Mouse (Mus musculus): ENCODE measurements at regions not wholly inside any gene's neighbourhood (a gene's known extent, or its start where the extent isn't known, plus 50 kb on each side); places are given as distances from the start of the nearest gene placed in this dataset.

GRCm38 (mm10) chr9:9606322-9606721 lies 367.4 kb upstream of the Arhgap42 start:
- H3K4me1 ChIP-seq: no peaks in the 10 kb centered on the region
- peaks cover 4% of the 10 kb centered on the region; the same call in 1 of the 2 replicates for H3K9me3 ChIP-seq
- H3K27ac ChIP-seq (replicated peaks): no peak overlapping the region
- no peak overlapping the region for H3K4me3 ChIP-seq
- H3K36me3 ChIP-seq (replicated peaks): no peaks in the 10 kb centered on the region
- no peaks in the 10 kb centered on the region for H3K27me3 ChIP-seq (replicated peaks; ENCODE audit: low read depth, poor library complexity, severe bottlenecking)
- 94% methylated on average over 1 of the region's 1 CpGs for WGBS
- DNase-seq (ENCODE audit: low spot score): no peak

GRCm38 (mm10) chr9:9591263-9591662 lies 352.4 kb upstream of the Arhgap42 start:
- no peak for DNase-seq (ENCODE audit: low spot score)
- no peak overlapping the region for H3K4me3 ChIP-seq
- no peaks in the 10 kb centered on the region for H3K4me1 ChIP-seq

GRCm38 (mm10) chr9:9583011-9583605 lies 344.2 kb upstream of the Arhgap42 start:
- DNase-seq (ENCODE audit: low spot score): no peak
- no peak overlapping the region for H3K27ac ChIP-seq (replicated peaks)
- 81% methylated on average over 2 of the region's 2 CpGs for WGBS

More at GRCm38 (mm10) chr9:9591263-9591662, 352.4 kb upstream of the Arhgap42 start:
- Histone ChIP-seq H3K27me3 (replicated peaks; ENCODE audit: low read depth, poor library complexity, severe bottlenecking) (no peaks in the 10 kb centered on the region), H3K27ac (replicated peaks) (no peak overlapping the region), H3K36me3 (replicated peaks) (no peaks in the 10 kb centered on the region), H3K9me3 (no peaks in the 10 kb centered on the region)

GRCm38 (mm10) chr9:9582301-9583010 lies 343.6 kb upstream of the Arhgap42 start:
- DNase-seq (ENCODE audit: low spot score): no peak
- H3K4me1 ChIP-seq: no peaks in the 10 kb centered on the region
- H3K27me3 ChIP-seq (replicated peaks; ENCODE audit: low read depth, poor library complexity, severe bottlenecking): no peaks in the 10 kb centered on the region
- no peaks in the 10 kb centered on the region for H3K36me3 ChIP-seq (replicated peaks)
- H3K4me3 ChIP-seq: no peak overlapping the region
- no peak overlapping the region for H3K27ac ChIP-seq (replicated peaks)
- H3K9me3 ChIP-seq: no peaks in the 10 kb centered on the region
- 89% methylated on average over 3 of the region's 3 CpGs for WGBS

More at GRCm38 (mm10) chr9:9583011-9583605, 344.2 kb upstream of the Arhgap42 start:
- no peaks in the 10 kb centered on the region for H3K27me3 ChIP-seq (replicated peaks; ENCODE audit: low read depth, poor library complexity, severe bottlenecking)
- no peak overlapping the region for H3K4me3 ChIP-seq
- H3K4me1 ChIP-seq: no peaks in the 10 kb centered on the region
- H3K36me3 ChIP-seq (replicated peaks): no peaks in the 10 kb centered on the region
- H3K9me3 ChIP-seq: no peaks in the 10 kb centered on the region

GRCm38 (mm10) chr9:9568040-9568649 lies 329.2 kb upstream of the Arhgap42 start:
- H3K36me3 ChIP-seq (replicated peaks): no peaks in the 10 kb centered on the region
- H3K27ac ChIP-seq (replicated peaks): no peak overlapping the region
- DNase-seq (ENCODE audit: low spot score): no peak
- H3K4me1 ChIP-seq: no peaks in the 10 kb centered on the region
- WGBS: 89% methylated on average over 5 of the region's 5 CpGs
- H3K4me3 ChIP-seq: no peak overlapping the region
- no peaks in the 10 kb centered on the region for H3K9me3 ChIP-seq
- H3K27me3 ChIP-seq (replicated peaks; ENCODE audit: low read depth, poor library complexity, severe bottlenecking): no peaks in the 10 kb centered on the region

GRCm38 (mm10) chr9:9564551-9564950 lies 325.6 kb upstream of the Arhgap42 start:
- Histone ChIP-seq H3K4me1 (no peaks in the 10 kb centered on the region), H3K27me3 (replicated peaks; ENCODE audit: low read depth, poor library complexity, severe bottlenecking) (no peaks in the 10 kb centered on the region), H3K27ac (replicated peaks) (no peak overlapping the region), H3K4me3 (no peak overlapping the region), H3K36me3 (replicated peaks) (no peaks in the 10 kb centered on the region), H3K9me3 (no peaks in the 10 kb centered on the region)
- DNase-seq (ENCODE audit: low spot score): no peak

GRCm38 (mm10) chr9:9548657-9549056 lies 309.8 kb upstream of the Arhgap42 start:
- H3K27me3 ChIP-seq (replicated peaks; ENCODE audit: low read depth, poor library complexity, severe bottlenecking): no peaks in the 10 kb centered on the region
- no peak overlapping the region for H3K4me3 ChIP-seq
- H3K27ac ChIP-seq (replicated peaks): no peak overlapping the region
- no peaks in the 10 kb centered on the region for H3K9me3 ChIP-seq
- no peaks in the 10 kb centered on the region for H3K4me1 ChIP-seq
- no peaks in the 10 kb centered on the region for H3K36me3 ChIP-seq (replicated peaks)
- no peak for DNase-seq (ENCODE audit: low spot score)

- Histone ChIP-seq H3K27me3 (replicated peaks; ENCODE audit: low read depth, poor library complexity, severe bottlenecking) (no peaks in the 10 kb centered on the region), H3K4me1 (no peaks in the 10 kb centered on the region), H3K36me3 (replicated peaks) (no peaks in the 10 kb centered on the region), H3K4me3 (no peak overlapping the region), H3K27ac (replicated peaks) (no peak overlapping the region), H3K9me3 (no peaks in the 10 kb centered on the region)
- 86% methylated on average over 3 of the region's 3 CpGs for WGBS
- DNase-seq (ENCODE audit: low spot score): no peak
These were observed 308.7 kb upstream of the Arhgap42 start for GRCm38 (mm10) chr9:9547570-9547969.

GRCm38 (mm10) chr9:9547121-9547520 lies 308.2 kb upstream of the Arhgap42 start:
- Histone ChIP-seq H3K9me3 (no peaks in the 10 kb centered on the region), H3K4me3 (no peak overlapping the region), H3K27ac (replicated peaks) (no peak overlapping the region), H3K27me3 (replicated peaks; ENCODE audit: low read depth, poor library complexity, severe bottlenecking) (no peaks in the 10 kb centered on the region), H3K36me3 (replicated peaks) (no peaks in the 10 kb centered on the region), H3K4me1 (no peaks in the 10 kb centered on the region)
- DNase-seq (ENCODE audit: low spot score): no peak
- WGBS: 90% methylated on average over 2 of the region's 2 CpGs

GRCm38 (mm10) chr9:9500345-9500744 lies 261.4 kb upstream of the Arhgap42 start:
- Histone ChIP-seq H3K4me3 (no peak overlapping the region), H3K27me3 (replicated peaks; ENCODE audit: low read depth, poor library complexity, severe bottlenecking) (no peaks in the 10 kb centered on the region), H3K9me3 (no peaks in the 10 kb centered on the region), H3K36me3 (replicated peaks) (no peaks in the 10 kb centered on the region), H3K4me1 (no peaks in the 10 kb centered on the region), H3K27ac (replicated peaks) (no peak overlapping the region)
- DNase-seq (ENCODE audit: low spot score): no peak
- 86% methylated on average over 2 of the region's 2 CpGs for WGBS

- Histone ChIP-seq H3K36me3 (replicated peaks) (no peaks in the 10 kb centered on the region), H3K4me3 (no peak overlapping the region), H3K9me3 (no peaks in the 10 kb centered on the region), H3K27me3 (replicated peaks; ENCODE audit: low read depth, poor library complexity, severe bottlenecking) (no peaks in the 10 kb centered on the region), H3K27ac (replicated peaks) (no peak overlapping the region), H3K4me1 (no peaks in the 10 kb centered on the region)
- WGBS: 84% methylated on average over 3 of the region's 3 CpGs
- no peak for DNase-seq (ENCODE audit: low spot score)
These were observed 254.8 kb upstream of the Arhgap42 start for GRCm38 (mm10) chr9:9493594-9494182.

GRCm38 (mm10) chr9:9477145-9477544 lies 238.2 kb upstream of the Arhgap42 start:
- Histone ChIP-seq H3K27ac (replicated peaks) (no peak overlapping the region), H3K27me3 (replicated peaks; ENCODE audit: low read depth, poor library complexity, severe bottlenecking) (no peaks in the 10 kb centered on the region), H3K4me3 (no peak overlapping the region), H3K36me3 (replicated peaks) (no peaks in the 10 kb centered on the region), H3K4me1 (no peaks in the 10 kb centered on the region), H3K9me3 (no peaks in the 10 kb centered on the region)
- no peak for DNase-seq (ENCODE audit: low spot score)

All from embryonic facial prominence, embryonic 10.5 days (tissue).